Mouse (Mus musculus) Patski (cell line): Measurements from ENCODE around the gene Wars. TPM values are rescaled to one million over a fixed set of nuclear protein-coding genes. Genes with fewer than 3 reads are reported as not detected.

ENCODE experiments used
- ATAC-seq: fragments of 100-300 bp; one replicate; pipeline ENCODE4 v1.8.0; 2021
- CTCF ChIA-PET: fragments of 350-600 bp; sonication (Branson Sonifier 250); formaldehyde crosslinking; loops from one replicate; lab custom pipeline; 2022; ENCODE audit warnings: inconsistent platforms; lab: Charles Lee
- POLR2A ChIA-PET: fragments of 350-600 bp; sonication (Branson Sonifier 250); formaldehyde crosslinking; loops from one replicate; lab custom pipeline; 2022; ENCODE audit warnings: antibody characterized with exemption, inconsistent platforms; lab: Charles Lee
- DNase-seq: peaks from one replicate; pipeline ENCODE4 v3.0.0-alpha.2; 2011; ENCODE audit warnings: low read depth, low spot score
- H3K27me3 ChIP-seq: fragments of 371-371 bp; one replicate; pipeline ENCODE4 v1.5.1; 2021
- CTCF ChIP-seq: fragments of 100-300 bp; IDR thresholded peaks from one replicate; pipeline ENCODE4 v1.5.1; 2021
- in situ Hi-C: fragments of 300-500 bp; cut with MboI; formaldehyde crosslinking; loops from 3 replicates; pipeline ENCODE4 v1.11.1; 2018; ENCODE audit warnings: low pct_unique_long_range_greater_than_20kb, mixed read lengths
- polyA plus RNA-seq: library from polyadenylated mRNA; unstranded; gene quantifications from one replicate; pipeline ENCODE4 v1.2.3, GENCODE M21; 2021

Wars gene
- polyA plus RNA-seq, 1 experiment from 2014 or later: 77.1 TPM

- H3K27me3 ChIP-seq: no peaks in the 10 kb centered on the region
- ChIA-PET CTCF (interaction anchor here (2.6 kb wide), 1 partner anchor 9 kb away, joined by 7 read pairs; no protein-coding TSS in a partner anchor), POLR2A (interaction anchor here (0.9 to 1.0 kb wide), 2 partner anchors 10 to 16 kb away, joined by 3 to 4 read pairs; no protein-coding TSS in a partner anchor)
- no peak for TF ChIP-seq CTCF
- DNase-seq: no peak
- no peak for ATAC-seq
- in situ Hi-C loops: no loop called here
These were observed 64.3 kb downstream of the Wars start for GRCm38 (mm10) chr12:108829636-108830035.

GRCm38 (mm10) chr12:108827641-108828040 is 66.3 kb downstream of the Wars start:
- TF ChIP-seq CTCF: no peak
- ChIA-PET POLR2A (no interaction called here), CTCF (interaction anchor here (1.8 kb wide), 1 partner anchor 9 kb away, joined by 5 read pairs; no protein-coding TSS in a partner anchor)
- ATAC-seq: no peak
- no peaks in the 10 kb centered on the region for H3K27me3 ChIP-seq
- no peak for DNase-seq
- in situ Hi-C loops: no loop called here

- H3K27me3 ChIP-seq: no peaks in the 10 kb centered on the region
- POLR2A ChIA-PET: no interaction called here
- CTCF ChIA-PET: interaction anchor here (1.8 kb wide), 1 partner anchor 8 kb away, joined by 5 read pairs; no protein-coding TSS in a partner anchor
- ATAC-seq (no peak), DNase-seq (no peak)
- TF ChIP-seq CTCF: no peak
- in situ Hi-C loops: no loop called here
These were observed 66.9 kb downstream of the Wars start for GRCm38 (mm10) chr12:108826958-108827535.

GRCm38 (mm10) chr12:108826282-108826957 is 67.6 kb downstream of the Wars start:
- CTCF ChIA-PET: no interaction called here
- no peak for DNase-seq
- POLR2A ChIA-PET: no interaction called here
- no peak for ATAC-seq
- in situ Hi-C loops: no loop called here
- no peaks in the 10 kb centered on the region for H3K27me3 ChIP-seq
- TF ChIP-seq CTCF: no peak

- ChIA-PET CTCF (no interaction called here), POLR2A (no interaction called here)
- DNase-seq (no peak), ATAC-seq (no peak)
- in situ Hi-C loops: no loop called here
- no peaks in the 10 kb centered on the region for H3K27me3 ChIP-seq
- TF ChIP-seq CTCF: no peak
These were observed 68.3 kb downstream of the Wars start for GRCm38 (mm10) chr12:108825561-108826224.

GRCm38 (mm10) chr12:108824225-108824874 is 69.6 kb downstream of the Wars start:
- no peaks in the 10 kb centered on the region for H3K27me3 ChIP-seq
- ATAC-seq (no peak), DNase-seq (no peak)
- no peak for TF ChIP-seq CTCF
- in situ Hi-C loops: no loop called here
- CTCF ChIA-PET: no interaction called here
- POLR2A ChIA-PET: no interaction called here

- ATAC-seq: no peak
- CTCF ChIA-PET: no interaction called here
These were observed 70.9 kb downstream of the Wars start for GRCm38 (mm10) chr12:108823036-108823435.

GRCm38 (mm10) chr12:108820461-108820860 is 73.5 kb downstream of the Wars start:
- in situ Hi-C loops: no loop called here
- ATAC-seq (no peak), DNase-seq (no peak)
- no peaks in the 10 kb centered on the region for H3K27me3 ChIP-seq
- no peak for TF ChIP-seq CTCF
- ChIA-PET POLR2A (interaction anchor here (1.0 kb wide), 1 partner anchor 10 kb away, joined by 3 read pairs; no protein-coding TSS in a partner anchor), CTCF (interaction anchor here (2.6 kb wide), 1 partner anchor 10 kb away, joined by 7 read pairs; no protein-coding TSS in a partner anchor)

More at GRCm38 (mm10) chr12:108823036-108823435, 70.9 kb downstream of the Wars start:
- DNase-seq: no peak
- POLR2A ChIA-PET: no interaction called here
- in situ Hi-C loops: no loop called here
- no peak for TF ChIP-seq CTCF
- no peaks in the 10 kb centered on the region for H3K27me3 ChIP-seq

- in situ Hi-C loops: no loop called here
- CTCF ChIA-PET: no interaction called here
- ATAC-seq: no peak
- POLR2A ChIA-PET: no interaction called here
- no peak for TF ChIP-seq CTCF
- no peak for DNase-seq
- no peaks in the 10 kb centered on the region for H3K27me3 ChIP-seq
These were observed 77.4 kb downstream of the Wars start for GRCm38 (mm10) chr12:108816569-108816968.

GRCm38 (mm10) chr12:108814470-108814869 is 79.5 kb downstream of the Wars start:
- POLR2A ChIA-PET: no interaction called here
- in situ Hi-C loops: no loop called here

More at GRCm38 (mm10) chr12:108814470-108814869, 79.5 kb downstream of the Wars start:
- TF ChIP-seq CTCF: no peak
- DNase-seq (no peak), ATAC-seq (no peak)
- H3K27me3 ChIP-seq: no peaks in the 10 kb centered on the region
- CTCF ChIA-PET: interaction anchor here (0.9 kb wide), 1 partner anchor 9 kb away, joined by 3 read pairs; no protein-coding TSS in a partner anchor
